Mouse (Mus musculus): ENCODE data around the gene BC048562.

BC048562 gene

GRCm38 (mm10) chr9:108494146-108494825 is 58.0 kb downstream of the BC048562 start:
- DNase-seq (ENCODE audit: low read depth, low spot score), result no peak
- Histone ChIP-seq H3K27me3 (ENCODE audit: control insufficient read depth, insufficient read depth, low read length, poor library complexity, severe bottlenecking) (no peaks in the 10 kb centered on the region), H3K36me3 (ENCODE audit: control insufficient read depth, insufficient read depth, low read length, poor library complexity, severe bottlenecking) (peaks cover 23% of the 10 kb centered on the region)

DNA sequence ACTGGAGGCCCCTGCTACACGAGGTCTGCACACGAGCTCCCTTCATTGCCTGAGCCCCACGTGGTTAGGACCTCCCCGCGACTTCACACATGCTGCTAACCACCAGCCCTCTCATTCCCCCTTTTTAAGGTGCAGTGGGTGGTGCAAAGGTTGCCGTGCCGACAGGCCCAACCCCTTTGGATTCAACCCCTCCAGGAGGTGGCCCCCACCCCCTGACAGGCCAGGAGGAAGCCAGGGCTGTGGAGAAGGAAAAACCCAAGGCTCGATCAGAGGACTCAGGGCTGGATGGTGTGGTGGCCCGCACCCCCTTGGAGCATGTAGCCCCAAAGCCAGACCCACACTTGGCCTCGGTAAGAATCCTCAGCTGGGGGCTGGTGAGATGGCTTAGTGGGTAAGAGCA is 58.6 kb downstream of the BC048562 start:
- Histone ChIP-seq H3K36me3 (ENCODE audit: control insufficient read depth, insufficient read depth, low read length, poor library complexity, severe bottlenecking) (peaks cover 24% of the 10 kb centered on the region), H3K27me3 (ENCODE audit: control insufficient read depth, insufficient read depth, low read length, poor library complexity, severe bottlenecking) (no peaks in the 10 kb centered on the region)
- DNase-seq (ENCODE audit: low read depth, low spot score), result no peak
